Mouse (Mus musculus): ENCODE results near the gene Vmn1r89. TPM values are rescaled to one million over a fixed set of nuclear protein-coding genes. Genes with fewer than 3 reads are reported as not detected.

The Vmn1r89 gene
- not detected for total RNA-seq (2021)
- long read RNA-seq, experiment 1: 0 reads
- long read RNA-seq, experiment 2: 0 reads

DNA sequence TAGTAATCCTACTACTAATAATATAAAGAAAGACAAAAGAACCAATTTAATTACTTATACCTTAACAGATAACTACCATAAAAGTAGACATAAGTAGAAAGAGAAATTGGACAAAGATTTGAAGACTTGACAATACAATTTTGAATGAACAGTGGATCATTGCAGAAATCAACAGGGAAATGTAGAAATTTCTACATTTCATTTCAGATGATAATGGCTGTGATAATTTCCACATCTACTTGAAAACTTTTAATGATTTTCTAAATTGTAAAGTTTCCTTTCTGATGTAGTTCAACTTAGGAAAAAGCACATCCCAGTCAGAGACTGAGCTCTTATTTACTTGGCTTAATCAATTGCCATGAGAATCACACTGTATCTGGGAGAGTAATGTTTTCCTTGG lies at the start of gene Vmn1r89:
Gene Vmn1r89 (plus strand): TSS at position 301 of the 400 bp plus-strand sequence.
- no peak for DNase-seq (ENCODE audit: low spot score in 2 of 2)

DNA sequence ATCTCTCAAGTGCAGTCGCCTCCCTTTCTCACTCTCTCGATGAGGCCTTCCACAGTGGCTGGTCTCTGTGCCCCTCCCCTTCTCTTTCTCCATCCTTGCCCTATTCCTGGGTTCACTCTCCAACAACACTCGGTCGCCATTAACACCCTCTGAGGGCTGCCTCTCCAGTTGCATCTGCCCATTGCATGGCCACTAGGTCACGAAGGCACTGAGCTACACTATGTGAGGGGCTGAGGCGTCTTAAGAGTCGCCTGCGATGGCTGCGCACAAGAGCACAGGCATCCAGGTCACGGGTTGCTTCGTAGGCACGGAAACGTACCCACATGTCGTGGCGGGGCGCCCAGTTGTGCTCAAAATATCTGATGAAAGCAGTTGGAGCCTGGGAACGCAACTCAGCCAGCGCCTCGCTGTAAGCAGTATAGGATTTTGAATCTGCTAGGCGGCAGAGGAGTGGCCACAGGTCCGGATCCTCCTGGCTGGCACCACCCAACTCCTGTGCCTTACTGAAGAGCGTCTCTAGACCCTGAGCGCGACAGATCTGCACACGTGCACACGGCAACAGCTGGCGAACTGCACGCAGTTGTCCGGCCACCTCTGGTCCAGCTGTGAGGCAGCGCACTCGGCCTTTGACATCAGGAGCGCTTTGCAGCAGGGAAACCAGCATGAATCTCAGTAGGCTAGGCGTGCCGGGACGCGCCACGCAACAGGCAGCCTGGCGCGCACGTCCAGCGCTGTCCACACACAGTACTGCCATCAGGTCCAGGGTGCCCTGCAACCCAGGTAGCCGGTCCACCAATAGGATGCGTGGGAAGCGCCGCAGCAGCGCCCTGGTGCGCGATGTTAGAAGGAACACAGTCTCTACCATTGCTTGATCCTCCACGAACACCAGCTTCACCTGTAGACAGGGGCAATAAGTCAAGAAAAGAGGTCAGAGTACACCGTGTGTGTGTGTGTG lies 48.2 kb downstream of the Vmn1r89 start:
- no peak for DNase-seq (ENCODE audit: low spot score in 2 of 2)

- no peak for DNase-seq (ENCODE audit: low spot score in 2 of 2)
Observed at GRCm38 (mm10) chr7:13263851-13264250, 51.0 kb downstream of the Vmn1r89 start.

GRCm38 (mm10) chr7:13264396-13264795 lies 51.6 kb downstream of the Vmn1r89 start:
- no peak for DNase-seq (ENCODE audit: low spot score in 2 of 2)

- DNase-seq (ENCODE audit: low spot score in 2 of 2): no peak
Observed at GRCm38 (mm10) chr7:13268749-13269260, 56.0 kb downstream of the Vmn1r89 start.

- DNase-seq (ENCODE audit: low spot score in 2 of 2): no peak
Observed at GRCm38 (mm10) chr7:13269394-13269793, 56.6 kb downstream of the Vmn1r89 start.

Other genes starting within 250 kb of the Vmn1r89 start
- gene Zfp324, start 247.2 kb upstream of the Vmn1r89 start, total RNA-seq (2021): 1 to 10 TPM; 6.0 to 6.6 TPM
- gene Zfp446, start 235.2 kb upstream of the Vmn1r89 start, total RNA-seq (2021): 1 to 10 TPM; 4.2 TPM
- under 1 TPM; 0.10 to 0.20 TPM for gene Slc27a5, start 214.8 kb upstream of the Vmn1r89 start, total RNA-seq (2021)
- gene Trim28, start 213.9 kb upstream of the Vmn1r89 start, total RNA-seq (2021): 100 to 1,000 TPM; 232 to 252 TPM
- gene Zbtb45, start 203.0 kb upstream of the Vmn1r89 start, total RNA-seq (2021): 10 to 100 TPM; 10.4 to 13.5 TPM
- 100 to 1,000 TPM; 135 to 143 TPM for gene Chmp2a, start 178.2 kb upstream of the Vmn1r89 start, total RNA-seq (2021)
- gene Ube2m, start 174.7 kb upstream of the Vmn1r89 start, total RNA-seq (2021): 100 to 1,000 TPM; 163 to 175 TPM
- 1 to 10 TPM; 1.6 to 1.8 TPM for gene Mzf1, start 158.3 kb upstream of the Vmn1r89 start, total RNA-seq (2021)
- gene Vmn1r85, start 117.8 kb upstream of the Vmn1r89 start, total RNA-seq (2021): not detected
- gene Vmn1r86, start 93.1 kb upstream of the Vmn1r89 start, total RNA-seq (2021): not detected
- gene Vmn1r87, start 72.9 kb upstream of the Vmn1r89 start, total RNA-seq (2021): not detected
- under 1 TPM; 0.05 to 0.08 TPM for gene Vmn1r88, start 53.5 kb upstream of the Vmn1r89 start, total RNA-seq (2021)
- 10 to 100 TPM; 32.3 to 34.9 TPM for gene Lig1, start 64.3 kb downstream of the Vmn1r89 start, total RNA-seq (2021)
- 10 to 100 TPM in 1 of 2 experiments, 1 to 10 TPM in 1; 9.4 to 10.0 TPM for gene Zswim9, start 65.7 kb downstream of the Vmn1r89 start, total RNA-seq (2021)
- gene Pla2g4c, start 111.6 kb downstream of the Vmn1r89 start, total RNA-seq (2021): under 1 TPM; 0.27 to 0.31 TPM
- gene Cabp5, start 185.1 kb downstream of the Vmn1r89 start, total RNA-seq (2021): under 1 TPM in 1 of 2 experiments, not detected in 1; 0.20 TPM
- gene Bsph1, start 237.8 kb downstream of the Vmn1r89 start, total RNA-seq (2021): not detected

Measured in gastrocnemius, postnatal 4 days (tissue).